Mouse (Mus musculus): ENCODE data around the gene Ldb2.
A peak's percentile ranks its signal among the peaks of the same experiment; 100 is the strongest.

The Ldb2 gene

GRCm38 (mm10) chr5:44799053-44799860, at the start of gene Ldb2:
TSS of gene Ldb2 (minus strand) at chr5:44799680.
- DNase-seq (ENCODE audit: low spot score in 2 of 2): peak; percentile 82

GRCm38 (mm10) chr5:44831287-44831686, 31.8 kb upstream of the Ldb2 start:
- no peak for DNase-seq (ENCODE audit: low spot score in 2 of 2)

DNA sequence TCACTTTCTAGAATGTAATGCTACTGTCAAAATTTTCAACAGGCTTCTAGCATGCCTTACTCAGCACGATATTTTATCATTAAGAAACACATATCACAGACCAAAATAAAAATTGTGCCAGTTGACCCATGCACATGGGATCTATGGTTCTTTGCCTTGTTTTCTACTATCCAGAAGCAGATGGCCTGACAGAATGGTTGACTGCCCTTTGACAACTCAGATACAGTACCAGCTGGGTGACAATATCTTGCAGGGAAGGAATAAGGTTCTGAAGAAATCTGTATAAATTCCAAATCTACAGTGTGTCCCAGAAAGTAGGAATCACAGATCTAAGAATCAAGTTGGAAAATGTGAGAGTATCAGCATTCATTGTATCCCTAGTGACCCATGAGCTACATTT, 16.0 kb upstream of the Ldb2 start:
- DNase-seq (ENCODE audit: low spot score in 2 of 2): no peak

- peak in 1 of 2 experiments; percentile 44 for DNase-seq (ENCODE audit: low spot score in 2 of 2)
Measured at GRCm38 (mm10) chr5:44805960-44806359, 6.5 kb upstream of the Ldb2 start.

DNA sequence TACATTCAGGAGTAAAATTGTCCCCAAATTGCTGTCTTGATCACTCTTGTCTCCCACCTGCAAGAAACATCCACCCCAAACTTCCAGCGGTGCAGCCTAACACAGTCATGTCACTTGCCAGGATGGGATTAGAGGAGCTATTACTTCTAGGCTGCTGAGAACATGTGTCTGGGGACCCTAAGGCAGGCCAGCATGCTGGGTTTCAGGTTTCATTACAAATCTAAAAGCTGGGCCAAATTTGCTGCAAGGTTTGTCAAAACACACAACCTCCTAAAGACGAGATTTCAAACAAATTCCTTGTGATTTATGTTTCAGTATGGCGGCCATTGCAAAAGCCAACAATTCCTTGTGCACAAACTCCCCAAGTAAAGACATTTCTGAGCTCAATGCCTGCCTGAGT, 1.6 kb upstream of the Ldb2 start:
- DNase-seq (ENCODE audit: low spot score in 2 of 2): no peak

GRCm38 (mm10) chr5:44799861-44800260, 381 bp upstream of the Ldb2 start:
- no peak for DNase-seq (ENCODE audit: low spot score in 2 of 2)

DNA sequence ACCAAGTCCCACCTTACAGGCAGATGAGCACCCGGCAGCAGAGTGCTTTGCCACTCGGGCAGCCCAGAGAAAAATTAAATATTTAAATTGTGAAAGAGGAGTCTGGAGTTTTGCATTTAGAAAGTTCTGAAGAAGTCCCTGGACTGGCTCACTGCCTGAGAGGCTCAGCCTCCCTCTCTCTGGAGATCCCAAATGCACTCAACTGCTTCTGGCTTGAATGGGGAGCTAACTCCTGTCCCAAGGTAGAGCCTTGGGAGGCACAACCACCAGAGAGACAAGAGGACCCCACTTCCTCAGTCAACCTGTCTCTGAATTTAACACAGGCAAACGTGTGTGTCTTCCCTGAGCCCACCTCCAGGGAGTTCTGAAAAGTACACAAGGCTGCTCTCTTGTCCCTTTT, 987 bp downstream of the Ldb2 start:
- DNase-seq (ENCODE audit: low spot score in 2 of 2): no peak

- DNase-seq (ENCODE audit: low spot score in 2 of 2): no peak
Measured at GRCm38 (mm10) chr5:44798056-44798455, 1.4 kb downstream of the Ldb2 start.

DNA sequence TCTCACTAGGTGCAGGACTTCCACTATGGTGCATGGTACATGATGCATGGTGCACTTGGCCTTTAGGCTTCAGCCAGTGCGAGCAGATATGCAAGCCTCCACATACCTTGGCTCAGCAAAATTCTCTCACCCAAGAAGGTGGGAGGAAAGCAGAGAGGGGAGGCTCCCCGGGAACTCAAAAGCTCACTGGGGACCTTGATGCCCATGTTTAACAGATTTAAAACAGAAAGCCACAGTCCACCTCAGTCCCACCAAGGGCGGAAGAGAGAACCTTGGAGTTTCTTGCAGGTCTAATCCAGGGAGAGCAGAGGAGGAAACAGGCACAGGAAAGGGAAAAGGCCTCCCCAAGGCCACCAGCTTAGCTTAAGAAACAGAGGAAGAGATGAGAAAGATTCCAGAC, 14.9 kb downstream of the Ldb2 start:
- DNase-seq (ENCODE audit: low spot score in 2 of 2): no peak

DNA sequence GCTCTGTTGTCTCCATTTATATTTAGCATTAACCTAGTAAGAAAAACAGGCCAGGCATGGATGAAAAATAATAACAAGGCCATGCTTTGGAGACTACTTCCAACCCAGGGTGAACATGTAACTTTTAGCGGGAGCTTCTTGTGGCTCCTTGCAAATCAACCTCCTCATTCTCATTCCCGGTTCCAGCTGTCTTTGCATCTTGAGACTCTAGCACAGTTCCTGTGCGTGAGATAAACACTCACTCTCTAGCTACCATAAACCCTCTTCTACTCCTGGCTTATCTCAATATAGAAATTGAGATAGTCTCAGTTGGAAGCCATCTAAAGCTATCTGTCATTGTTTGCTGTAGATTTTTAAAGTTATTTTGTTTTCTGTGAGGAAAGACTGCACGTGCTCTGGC, 20.1 kb downstream of the Ldb2 start:
- no peak for DNase-seq (ENCODE audit: low spot score in 2 of 2)

DNA sequence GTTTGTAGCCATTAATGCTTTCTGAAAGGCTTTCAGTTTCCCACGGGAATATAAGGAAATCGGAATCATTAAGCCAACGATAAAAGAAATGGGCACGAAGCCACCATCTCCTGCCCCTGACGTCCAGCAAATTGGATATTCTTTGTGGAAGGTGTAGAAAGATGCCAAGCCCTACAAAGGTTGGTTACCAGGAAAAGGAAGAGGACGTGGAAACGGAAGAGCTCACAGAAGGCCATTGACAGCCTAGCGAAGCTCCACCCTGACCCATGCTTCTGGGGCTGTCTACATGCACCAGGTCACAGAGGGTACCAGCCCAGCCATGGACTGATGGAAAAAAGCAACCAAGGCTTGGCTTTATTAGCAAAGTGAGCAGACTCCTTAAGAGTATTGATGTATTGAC, 31.0 kb downstream of the Ldb2 start:
- DNase-seq (ENCODE audit: low spot score in 2 of 2): no peak

- no peak for DNase-seq (ENCODE audit: low spot score in 2 of 2)
Measured at GRCm38 (mm10) chr5:44764911-44765310, 34.6 kb downstream of the Ldb2 start.

GRCm38 (mm10) chr5:44759178-44759577, 40.3 kb downstream of the Ldb2 start:
- DNase-seq (ENCODE audit: low spot score in 2 of 2): no peak

DNA sequence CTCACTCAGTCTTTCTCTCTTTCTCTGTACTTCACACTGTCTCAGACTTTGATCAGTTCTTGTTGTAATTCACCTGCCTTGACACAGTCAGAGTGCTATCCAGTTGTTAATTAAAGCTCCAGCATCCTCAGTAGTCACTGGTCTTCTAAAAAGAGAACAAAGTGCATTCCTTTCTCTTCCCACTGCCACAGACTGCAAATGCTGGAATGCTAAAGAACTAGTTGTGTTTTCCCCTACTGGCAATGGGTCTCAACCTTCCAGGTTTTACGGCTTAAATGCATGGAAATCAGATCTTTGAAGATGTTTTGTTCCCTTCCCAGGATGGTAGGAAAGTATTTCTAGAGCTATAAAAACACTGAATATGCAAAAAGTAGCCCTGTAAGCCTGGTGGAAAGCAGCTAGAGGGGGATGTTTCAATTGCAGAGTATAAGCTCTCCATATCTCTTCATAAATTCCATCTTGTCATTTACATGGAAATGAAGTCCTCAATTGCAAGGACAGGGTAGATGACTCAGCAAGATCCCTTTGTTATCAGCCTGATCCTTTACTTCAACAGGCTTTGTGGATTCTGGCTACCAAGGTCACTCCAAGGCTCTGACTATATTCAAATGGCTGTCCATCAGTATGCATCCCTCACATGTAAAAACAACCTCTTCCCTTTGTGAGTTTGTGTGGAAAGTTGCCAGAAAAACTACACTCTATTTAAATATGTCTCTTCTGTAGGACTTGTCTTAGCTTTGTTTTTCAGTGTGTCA, 45.1 kb downstream of the Ldb2 start:
- DNase-seq (ENCODE audit: low spot score in 2 of 2): no peak

GRCm38 (mm10) chr5:44745706-44746105, 53.8 kb downstream of the Ldb2 start:
- DNase-seq (ENCODE audit: low spot score in 2 of 2): no peak

- no peak for DNase-seq (ENCODE audit: low spot score in 2 of 2)
Measured at GRCm38 (mm10) chr5:44736366-44736765, 63.1 kb downstream of the Ldb2 start.

- DNase-seq (ENCODE audit: low spot score in 2 of 2): peak; percentile 54 to 62
Measured at GRCm38 (mm10) chr5:44734131-44734723, 65.3 kb downstream of the Ldb2 start.

DNA sequence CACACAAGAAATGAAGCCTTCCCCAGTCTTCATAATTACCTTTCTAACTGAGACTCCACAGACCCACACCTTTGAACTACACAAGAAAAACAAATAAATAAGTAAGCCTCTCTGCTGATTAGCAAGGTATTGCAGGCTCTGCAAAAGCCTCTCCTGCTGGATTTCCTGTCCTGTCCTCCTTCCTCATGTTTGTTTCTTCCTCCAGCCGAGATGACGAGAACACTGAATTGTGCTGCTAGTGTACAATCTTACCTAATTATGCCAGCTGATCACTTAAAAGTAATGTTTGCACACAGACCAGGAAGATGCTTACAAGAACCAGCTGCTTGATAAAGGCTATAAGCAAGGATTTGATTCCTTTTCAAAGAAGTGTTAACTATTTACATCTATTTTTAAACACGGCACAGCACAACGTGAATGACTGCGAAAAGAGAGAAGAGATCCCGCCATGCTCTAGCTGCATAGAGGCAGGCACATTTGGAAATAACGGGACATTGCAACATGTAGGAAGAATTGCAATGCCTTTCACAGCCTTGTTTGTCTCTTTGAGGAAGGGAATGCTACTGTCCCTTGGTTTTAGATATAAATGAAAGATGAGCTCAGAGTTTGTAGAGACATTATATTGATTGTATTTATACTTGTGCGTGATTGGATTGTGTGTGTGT, 69.7 kb downstream of the Ldb2 start:
- DNase-seq (ENCODE audit: low spot score in 2 of 2): no peak

DNA sequence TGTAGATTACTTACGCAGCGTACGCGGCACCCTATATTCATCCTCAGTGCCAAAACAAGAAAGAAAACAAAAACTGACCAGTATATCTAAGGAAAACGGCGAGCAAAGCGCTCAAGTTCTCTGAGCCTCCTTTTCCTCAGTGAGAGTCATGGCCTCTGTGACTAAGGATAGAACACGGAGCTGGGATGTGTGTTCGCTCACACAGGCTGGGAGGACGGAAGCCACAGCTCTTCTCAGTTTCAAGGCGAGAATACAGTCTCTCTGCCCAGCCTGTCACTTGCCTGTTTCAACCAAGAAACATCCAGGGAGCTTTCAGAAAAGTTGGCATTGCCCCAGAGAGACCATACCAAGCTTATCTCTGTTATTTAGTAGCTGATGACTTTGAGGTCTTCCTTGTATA, 71.5 kb downstream of the Ldb2 start:
- DNase-seq (ENCODE audit: low spot score in 2 of 2): no peak

DNA sequence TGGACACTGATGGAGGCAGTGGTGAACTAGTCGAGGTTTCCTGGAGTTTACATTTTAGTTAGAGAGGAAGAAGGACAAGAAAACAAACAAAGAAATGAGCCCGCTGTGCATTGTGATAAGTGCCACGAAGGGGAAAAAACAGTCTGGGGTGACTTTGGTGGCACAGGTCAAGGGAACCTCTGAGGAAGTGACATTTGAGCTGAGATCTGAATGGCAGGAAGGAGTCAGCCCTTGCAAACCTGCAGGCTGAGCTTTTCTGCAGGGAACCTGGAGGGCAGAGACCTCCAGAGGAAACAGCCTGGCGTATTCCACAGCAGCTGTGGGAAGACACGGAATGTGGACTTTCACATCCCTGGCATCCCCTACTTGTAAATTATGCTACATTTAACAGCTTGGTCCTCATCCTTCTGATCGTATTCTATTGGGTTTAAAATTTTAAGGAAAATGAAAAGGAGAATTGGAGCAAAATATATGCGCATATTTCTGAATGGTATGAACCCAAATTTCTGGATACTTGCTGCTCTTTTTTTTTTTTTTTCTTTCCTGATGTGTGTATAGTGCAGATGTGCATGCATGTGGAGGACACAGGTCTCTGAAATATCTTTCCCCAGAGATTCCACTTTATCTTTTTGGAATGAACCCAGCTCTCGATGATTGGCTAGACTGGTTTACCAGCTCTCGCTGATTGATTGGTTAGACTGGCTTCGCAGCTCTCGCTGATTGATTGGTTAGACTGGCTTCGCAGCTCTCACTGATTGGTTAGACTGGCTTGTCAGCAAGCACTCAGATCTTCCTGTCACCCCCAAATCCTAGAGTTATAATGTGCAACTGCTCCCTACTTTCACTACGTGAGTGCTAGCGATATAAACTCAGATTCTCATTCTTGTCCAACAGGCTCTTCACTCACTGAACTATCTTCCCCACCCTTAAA, 72.7 kb downstream of the Ldb2 start:
- peak; percentile 36 to 63 for DNase-seq (ENCODE audit: low spot score in 2 of 2)

GRCm38 (mm10) chr5:44725501-44725900, 74.0 kb downstream of the Ldb2 start:
- no peak for DNase-seq (ENCODE audit: low spot score in 2 of 2)

All from right cerebral cortex, postnatal 10 days (tissue).